Comparison of ENCODE assay signal across 8 mouse cellular contexts in the genomic region with DNA sequence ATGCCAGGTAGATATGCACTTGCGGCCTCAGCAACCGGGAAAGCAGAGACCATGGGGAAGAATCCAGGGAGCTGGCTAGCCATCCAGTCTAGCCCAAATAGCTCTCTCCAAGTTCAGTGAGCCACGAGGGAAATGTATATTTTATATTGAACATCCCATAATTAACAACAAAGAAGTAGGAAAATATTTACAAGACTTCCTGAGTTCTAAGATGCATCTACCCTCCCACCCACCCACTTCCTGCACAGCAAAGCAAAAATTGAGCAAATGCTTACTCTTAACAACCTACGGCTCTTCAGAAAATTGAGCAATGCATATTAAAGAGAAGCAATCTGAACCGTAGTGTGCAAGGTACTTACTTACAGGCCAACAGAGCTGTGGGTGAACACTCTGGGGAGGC. TPM values are rescaled to one million over a fixed set of nuclear protein-coding genes. Genes with fewer than 3 reads are reported as not detected.
DNase-seq lines count a peak whose midpoint lies in the region; ATAC-seq and TF ChIP-seq lines count a peak whose summit lies in the region.

No protein-coding gene starts in this region.

- ATAC-seq in forebrain, embryonic 16.5 days: no peak
- no peak for ATAC-seq in liver, embryonic 16.5 days (ENCODE audit: low read depth)

- WGBS in forebrain, embryonic 16.5 days: 86% methylated on average over 5 of the region's 5 CpGs
- 57% methylated on average over 5 of the region's 5 CpGs for WGBS in liver, embryonic 16.5 days (ENCODE audit: insufficient replicate concordance)

- H3K9me3 ChIP-seq in forebrain, embryonic 16.5 days (ENCODE audit: control insufficient read depth, low read length): no peaks in the 10 kb centered on the region
- no peaks in the 10 kb centered on the region for H3K9me3 ChIP-seq in liver, embryonic 16.5 days (replicated peaks; ENCODE audit: control insufficient read depth, low read length)

- H3K27me3 ChIP-seq in forebrain, embryonic 16.5 days (replicated peaks; ENCODE audit: control insufficient read depth, insufficient read depth, low read length): no peaks in the 10 kb centered on the region
- H3K27me3 ChIP-seq in liver, embryonic 16.5 days (ENCODE audit: control insufficient read depth, insufficient read depth, low read depth, low read length): no peaks in the 10 kb centered on the region

- peak overlapping the region; percentile 97 for H3K27ac ChIP-seq in gastrocnemius, adult 2 months
- H3K27ac ChIP-seq in forebrain, embryonic 16.5 days (ENCODE audit: low read length): peak overlapping the region; percentile 99
- peak overlapping the region; percentile 98 for H3K27ac ChIP-seq in liver, embryonic 16.5 days (ENCODE audit: low read length)

- intact Hi-C loops in gastrocnemius, adult 2 months (cut with DNase I): loop anchor here (5.0 kb wide), 1 partner anchor 248 kb away; no protein-coding TSS in a partner anchor

- peak overlapping the region; percentile 90 for H3K4me3 ChIP-seq in gastrocnemius, adult 2 months
- H3K4me3 ChIP-seq in forebrain, embryonic 16.5 days (replicated peaks; ENCODE audit: low read length): no peak overlapping the region
- peak overlapping the region; percentile 98; the same call in 1 of the 2 replicates for H3K4me3 ChIP-seq in liver, embryonic 16.5 days (ENCODE audit: low read depth, low read length)

- peak overlapping the region; percentile 84 for H3K9ac ChIP-seq in forebrain, embryonic 16.5 days (replicated peaks; ENCODE audit: low read depth, low read length)
- H3K9ac ChIP-seq in liver, embryonic 16.5 days (ENCODE audit: low read depth, low read length): peak overlapping the region; percentile 91

- peak overlapping the region; percentile 81 for H3K4me2 ChIP-seq in forebrain, embryonic 16.5 days (ENCODE audit: low read length)
- H3K4me2 ChIP-seq in liver, embryonic 16.5 days (ENCODE audit: low read depth, low read length): peak overlapping the region; percentile 84

- peaks cover 38% of the 10 kb centered on the region for H3K4me1 ChIP-seq in forebrain, embryonic 16.5 days (replicated peaks; ENCODE audit: control insufficient read depth, insufficient read depth, low read length)
- peaks cover 50% of the 10 kb centered on the region for H3K4me1 ChIP-seq in liver, embryonic 16.5 days (ENCODE audit: control insufficient read depth, low read depth, low read length)

- no peak for DNase-seq in gastrocnemius, adult 2 months
- DNase-seq in gastrocnemius, adult 18-20 months (ENCODE audit: low spot score): no peak
- DNase-seq in A20 (ENCODE audit: low read depth, low spot score): peak; percentile 66
- no peak for DNase-seq in adrenal gland, adult 2 months
- no peak for DNase-seq in ovary, adult 18-20 months (ENCODE audit: low spot score)
- DNase-seq in spleen, postnatal 14 days (ENCODE audit: low spot score in 2 of 2): no peak

- no peak for TF ChIP-seq CTCF in gastrocnemius, adult 2 months (IDR thresholded peaks at IDR 0.05)

- H3K36me3 ChIP-seq in forebrain, embryonic 16.5 days (ENCODE audit: control insufficient read depth, insufficient read depth): peaks cover 5% of the 10 kb centered on the region; the same call in 1 of the 2 replicates
- peaks cover 9% of the 10 kb centered on the region for H3K36me3 ChIP-seq in liver, embryonic 16.5 days (ENCODE audit: control insufficient read depth, insufficient read depth)

RNA-seq across cellular contexts. Expression of gene Ppil1, which starts 0.8 kb away (rescaled TPM):
- total RNA-seq in gastrocnemius, adult 2 months (2021): 1 to 10 TPM; 5.1 to 7.3 TPM
- total RNA-seq in gastrocnemius, adult 18-20 months (2021): 1 to 10 TPM; 5.5 to 6.1 TPM
- 118 and 125 TPM in 2 replicates for polyA plus RNA-seq in forebrain, embryonic 16.5 days (2015; fragmentation: Nextera tagmentation; extraction: Ambion mirVana)
- 70.1 and 76.8 TPM in 2 replicates for polyA plus RNA-seq in liver, embryonic 16.5 days (2015; fragmentation: Nextera tagmentation; extraction: Ambion mirVana)
- 10 to 100 TPM; 19.7 to 28.0 TPM for total RNA-seq in adrenal gland, adult 2 months (2021)
- 24.6 and 26.2 TPM in 2 replicates for polyA plus RNA-seq in adrenal gland, adult 2 months (2012; rRNA removed)

RNA-seq across cellular contexts. Expression of gene BC004004, which starts 3.8 kb away (rescaled TPM):
- total RNA-seq in gastrocnemius, adult 2 months (2021): 100 to 1,000 TPM; 110 to 121 TPM
- total RNA-seq in gastrocnemius, adult 18-20 months (2021): 100 to 1,000 TPM; 119 to 125 TPM
- polyA plus RNA-seq in forebrain, embryonic 16.5 days (2015; fragmentation: Nextera tagmentation; extraction: Ambion mirVana): 102 and 108 TPM in 2 replicates
- polyA plus RNA-seq in liver, embryonic 16.5 days (2015; fragmentation: Nextera tagmentation; extraction: Ambion mirVana): 82.1 and 90.5 TPM in 2 replicates
- total RNA-seq in adrenal gland, adult 2 months (2021): 100 to 1,000 TPM; 146 to 151 TPM
- 49.7 and 54.1 TPM in 2 replicates for polyA plus RNA-seq in adrenal gland, adult 2 months (2012; rRNA removed)

RNA-seq across cellular contexts. Expression of gene Cpne5, which starts 26.8 kb away (rescaled TPM):
- not detected for total RNA-seq in gastrocnemius, adult 2 months (2021)
- total RNA-seq in gastrocnemius, adult 18-20 months (2021): not detected
- polyA plus RNA-seq in forebrain, embryonic 16.5 days (2015; fragmentation: Nextera tagmentation; extraction: Ambion mirVana): 25.0 and 35.5 TPM in 2 replicates
- 0.09 and 0.24 TPM in 2 replicates for polyA plus RNA-seq in liver, embryonic 16.5 days (2015; fragmentation: Nextera tagmentation; extraction: Ambion mirVana)
- total RNA-seq in adrenal gland, adult 2 months (2021): under 1 TPM; 0.38 to 0.75 TPM
- polyA plus RNA-seq in adrenal gland, adult 2 months (2012; rRNA removed): 1.4 and 1.7 TPM in 2 replicates

RNA-seq across cellular contexts. Expression of gene Pi16, which starts 52.7 kb away (rescaled TPM):
- 10 to 100 TPM; 21.9 to 52.6 TPM for total RNA-seq in gastrocnemius, adult 2 months (2021)
- total RNA-seq in gastrocnemius, adult 18-20 months (2021): 10 to 100 TPM; 16.2 to 23.7 TPM
- polyA plus RNA-seq in forebrain, embryonic 16.5 days (2015; fragmentation: Nextera tagmentation; extraction: Ambion mirVana): 1.2 and 2.0 TPM in 2 replicates
- 2.0 and 2.6 TPM in 2 replicates for polyA plus RNA-seq in liver, embryonic 16.5 days (2015; fragmentation: Nextera tagmentation; extraction: Ambion mirVana)
- 10 to 100 TPM; 23.1 to 35.5 TPM for total RNA-seq in adrenal gland, adult 2 months (2021)
- 21.5 and 29.9 TPM in 2 replicates for polyA plus RNA-seq in adrenal gland, adult 2 months (2012; rRNA removed)
